Mouse (Mus musculus): ENCODE data around the gene Fbxw5. TPM values are rescaled to one million over a fixed set of nuclear protein-coding genes. Genes with fewer than 3 reads are reported as not detected.

Fbxw5 gene
- total RNA-seq, 2 experiments from 2014 or later = 76.9 to 88.4 TPM

DNA sequence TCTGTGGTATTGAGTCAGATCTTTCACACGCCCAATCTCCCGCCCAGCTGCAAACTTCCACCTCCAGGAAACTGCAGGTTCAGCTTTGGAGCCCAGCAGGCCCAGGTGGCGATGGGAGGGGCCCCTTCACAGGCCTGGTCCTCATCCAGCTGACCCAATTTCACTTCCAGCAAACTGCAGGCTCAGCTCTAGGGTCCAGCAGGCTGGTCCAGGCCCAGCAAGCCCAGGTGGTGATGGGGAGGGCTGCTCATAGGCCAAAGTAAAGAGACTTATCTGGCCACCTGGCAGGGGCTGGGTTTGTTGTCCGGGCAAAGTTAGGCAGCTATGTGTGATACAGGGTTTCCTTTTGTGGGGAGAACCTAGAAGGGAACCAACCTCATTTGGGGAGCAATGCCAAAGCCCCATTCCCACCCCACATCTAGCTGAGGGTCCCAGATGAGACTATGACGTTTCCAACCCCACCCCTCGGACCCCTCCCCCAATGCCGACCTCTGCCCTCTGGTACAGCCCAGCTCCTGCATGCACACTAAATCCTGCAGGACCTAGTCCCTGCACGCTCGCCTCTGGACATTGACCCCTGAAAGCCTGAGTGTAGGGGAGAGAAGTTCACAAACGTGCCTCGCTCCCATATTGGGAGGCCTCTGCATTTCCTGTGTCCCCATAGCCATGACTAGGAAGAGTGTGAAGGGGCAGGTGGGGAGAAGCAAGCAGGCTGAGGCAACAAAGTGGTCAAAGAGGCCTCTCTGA, 15.5 kb upstream of the Fbxw5 start:
- TF ChIP-seq CTCF (IDR thresholded peaks at IDR 0.05) = no peak
- Histone ChIP-seq H3K4me3 (no peak overlapping the region), H3K27ac (no peak overlapping the region)
- intact Hi-C loops (cut with DNase I) = no loop called here
- peak; percentile 68 for DNase-seq

DNA sequence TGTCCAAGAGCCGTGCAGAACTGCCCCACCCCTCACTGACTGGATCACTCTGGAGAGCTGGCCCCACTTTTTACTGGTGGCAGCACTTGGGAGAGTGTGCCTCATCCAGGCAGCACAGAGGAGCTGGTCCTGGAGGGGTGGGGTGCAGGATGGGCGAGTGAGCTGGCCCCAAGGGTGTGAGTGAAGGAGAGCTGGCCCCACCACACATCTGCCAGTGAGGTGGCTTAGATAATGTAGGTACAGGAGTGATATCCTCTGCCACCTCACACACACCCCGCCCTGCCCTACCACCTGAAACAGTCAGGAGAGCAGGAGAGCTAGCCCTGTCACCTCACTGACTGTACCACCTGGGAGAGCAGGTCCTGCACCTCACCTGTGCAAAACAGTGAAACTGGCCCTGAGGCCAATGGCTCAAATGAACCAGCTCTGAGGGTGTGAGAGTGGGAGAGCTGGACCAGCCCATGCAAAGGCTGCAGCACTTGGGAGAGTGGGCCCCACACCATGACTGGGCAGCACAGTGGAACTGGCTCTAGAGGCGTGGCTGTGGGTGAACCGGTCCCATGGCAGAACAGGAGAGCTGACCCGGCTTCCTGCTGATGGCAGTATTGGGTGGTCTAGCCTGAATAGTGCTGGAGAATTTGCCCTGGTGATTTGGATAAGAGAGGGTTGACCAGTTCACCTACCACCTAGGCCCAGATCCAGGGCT, 12.4 kb upstream of the Fbxw5 start:
- TF ChIP-seq CTCF (IDR thresholded peaks at IDR 0.05) = no peak
- intact Hi-C loops (cut with DNase I) = no loop called here
- Histone ChIP-seq H3K4me3 (no peak overlapping the region), H3K27ac (no peak overlapping the region)
- DNase-seq = no peak

DNA sequence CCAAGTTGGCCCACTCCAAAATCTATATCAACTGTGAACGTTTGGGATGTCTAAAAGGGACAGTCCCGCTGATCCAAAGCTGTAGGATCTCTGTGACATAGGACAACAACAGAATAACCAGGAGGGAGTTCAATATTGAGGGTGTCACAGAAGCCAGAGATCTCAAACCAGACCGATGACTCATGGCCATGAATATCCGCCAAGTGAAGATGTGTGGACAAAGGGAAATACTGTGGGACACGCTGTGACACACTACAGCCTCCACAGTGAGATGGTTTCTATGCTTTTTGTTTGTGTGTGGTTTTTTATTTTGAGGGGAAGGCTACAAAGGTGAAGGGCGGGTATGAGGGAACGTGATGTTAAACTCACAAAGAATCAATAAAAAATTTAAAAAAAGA, 11.9 kb upstream of the Fbxw5 start:
- no peak overlapping the region for H3K27ac ChIP-seq
- no peak for DNase-seq
- no peak for TF ChIP-seq CTCF (IDR thresholded peaks at IDR 0.05)
- intact Hi-C loops (cut with DNase I) = no loop called here
- H3K4me3 ChIP-seq = no peak overlapping the region

DNA sequence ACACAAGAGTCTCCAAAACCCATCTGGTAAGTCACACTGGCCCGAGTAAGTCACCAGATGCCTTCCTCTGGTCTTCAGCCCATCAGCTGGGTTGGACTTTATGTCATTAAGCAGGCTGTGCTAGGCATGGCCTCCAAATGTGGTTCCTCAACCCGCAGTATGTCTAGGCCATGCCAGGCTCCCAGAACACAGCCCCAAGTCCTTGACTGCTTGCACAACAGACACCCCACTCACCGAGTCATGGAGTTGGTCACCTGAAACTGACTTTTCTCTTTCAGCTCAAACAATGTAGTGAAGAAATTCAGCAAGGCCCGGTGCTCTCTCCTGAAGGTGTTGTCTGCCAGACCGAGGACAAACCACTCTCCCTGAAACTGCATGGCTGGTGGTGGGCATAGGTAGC, 7.6 kb upstream of the Fbxw5 start:
- TF ChIP-seq CTCF (IDR thresholded peaks at IDR 0.05) = no peak
- Histone ChIP-seq H3K27ac (no peak overlapping the region), H3K4me3 (no peak overlapping the region)
- intact Hi-C loops (cut with DNase I) = no loop called here
- DNase-seq = no peak

DNA sequence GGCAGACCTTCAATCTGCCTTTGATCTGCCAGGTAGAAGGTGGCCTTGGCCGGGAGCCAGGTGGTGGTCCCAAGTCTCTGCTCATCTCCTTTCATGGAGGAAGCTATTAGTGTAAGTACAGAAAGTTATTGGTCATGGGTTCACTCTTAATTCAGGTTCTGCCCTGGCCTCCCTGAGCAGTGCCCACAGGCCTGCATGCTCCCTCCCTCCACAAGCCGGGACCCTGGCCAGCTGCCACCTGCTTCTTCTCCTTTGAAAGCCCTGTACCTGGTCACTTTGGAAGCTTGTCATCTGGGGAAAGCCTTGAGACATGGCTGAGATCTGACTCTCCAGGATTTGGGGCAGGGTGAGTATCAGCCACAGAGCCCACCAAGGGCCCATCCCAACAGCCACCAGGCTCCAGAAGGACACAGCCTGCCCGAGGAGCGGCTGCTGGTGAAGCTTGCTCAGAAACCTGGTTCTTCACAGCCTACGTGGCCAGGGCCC, 7.0 kb upstream of the Fbxw5 start, which contains the start of gene Lcn12:
Lcn12 (minus strand) TSS at position 436 of the 486 bp plus-strand sequence.
- no peak for TF ChIP-seq CTCF (IDR thresholded peaks at IDR 0.05)
- Histone ChIP-seq H3K4me3 (no peak within 1 kb of the TSS), H3K27ac (no peak within 1 kb of the TSS)
- DNase-seq = no peak
- intact Hi-C loops (cut with DNase I) = no loop called here

DNA sequence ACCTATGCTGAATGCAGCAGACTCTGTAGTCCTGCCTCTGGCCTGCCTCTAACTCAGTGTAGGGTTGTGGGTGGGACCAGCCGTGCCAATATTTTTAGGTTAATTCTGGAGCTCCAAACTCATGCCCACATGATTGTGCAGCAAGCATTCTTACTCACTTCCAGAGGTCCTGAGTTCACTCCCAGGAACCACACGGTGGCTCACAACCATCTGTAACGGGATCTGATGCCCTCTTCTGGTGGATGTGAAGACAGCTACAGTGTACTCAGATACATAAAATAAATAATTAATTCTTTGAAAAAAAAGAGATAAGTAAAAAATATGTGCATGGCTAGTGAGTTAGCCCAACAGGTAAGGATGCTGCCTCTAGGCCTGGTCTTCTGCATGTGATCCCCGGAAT, 4.1 kb upstream of the Fbxw5 start:
- peak; percentile 58 for TF ChIP-seq CTCF (IDR thresholded peaks at IDR 0.05)
- intact Hi-C loops (cut with DNase I) = no loop called here
- no peak for DNase-seq
- Histone ChIP-seq H3K4me3 (no peak overlapping the region), H3K27ac (no peak overlapping the region)

DNA sequence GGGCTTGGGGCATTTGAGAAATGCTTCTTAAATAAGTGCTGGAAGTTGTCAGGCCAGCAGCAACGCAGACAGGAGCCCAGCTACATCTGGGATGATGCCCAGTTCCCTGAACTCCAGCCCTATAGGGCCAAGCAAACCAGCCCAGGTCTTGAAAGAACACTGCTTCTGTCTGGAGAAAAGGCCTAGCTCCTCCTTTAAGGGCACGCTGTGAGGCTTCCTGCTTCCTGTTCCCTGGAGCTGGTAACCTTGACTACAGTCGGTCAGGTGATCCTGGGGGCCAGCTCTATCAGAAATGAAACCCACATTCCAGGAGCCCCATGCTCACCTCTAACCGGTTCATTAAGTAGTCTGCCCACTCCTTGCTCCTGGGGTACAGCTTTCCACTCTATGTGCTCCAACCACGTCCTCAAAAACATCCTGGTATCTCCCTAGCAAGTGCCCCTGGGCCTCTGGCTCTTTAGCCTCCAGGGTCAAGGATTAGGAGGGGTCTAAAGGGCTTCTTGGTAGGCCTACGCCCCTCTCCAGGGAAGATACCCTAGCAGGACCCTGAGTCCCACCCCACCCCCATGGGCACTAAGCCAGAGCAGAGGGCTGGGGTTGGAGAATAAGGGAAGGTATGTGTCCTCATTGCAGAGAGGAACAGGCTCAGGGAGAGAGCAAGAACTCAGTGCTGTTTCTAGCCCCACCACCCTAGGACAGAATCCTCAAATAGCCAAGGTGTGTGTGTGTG, 2.5 kb upstream of the Fbxw5 start:
- TF ChIP-seq CTCF (IDR thresholded peaks at IDR 0.05) = no peak
- Histone ChIP-seq H3K27ac (no peak overlapping the region), H3K4me3 (no peak overlapping the region)
- intact Hi-C loops (cut with DNase I) = no loop called here
- DNase-seq = no peak

DNA sequence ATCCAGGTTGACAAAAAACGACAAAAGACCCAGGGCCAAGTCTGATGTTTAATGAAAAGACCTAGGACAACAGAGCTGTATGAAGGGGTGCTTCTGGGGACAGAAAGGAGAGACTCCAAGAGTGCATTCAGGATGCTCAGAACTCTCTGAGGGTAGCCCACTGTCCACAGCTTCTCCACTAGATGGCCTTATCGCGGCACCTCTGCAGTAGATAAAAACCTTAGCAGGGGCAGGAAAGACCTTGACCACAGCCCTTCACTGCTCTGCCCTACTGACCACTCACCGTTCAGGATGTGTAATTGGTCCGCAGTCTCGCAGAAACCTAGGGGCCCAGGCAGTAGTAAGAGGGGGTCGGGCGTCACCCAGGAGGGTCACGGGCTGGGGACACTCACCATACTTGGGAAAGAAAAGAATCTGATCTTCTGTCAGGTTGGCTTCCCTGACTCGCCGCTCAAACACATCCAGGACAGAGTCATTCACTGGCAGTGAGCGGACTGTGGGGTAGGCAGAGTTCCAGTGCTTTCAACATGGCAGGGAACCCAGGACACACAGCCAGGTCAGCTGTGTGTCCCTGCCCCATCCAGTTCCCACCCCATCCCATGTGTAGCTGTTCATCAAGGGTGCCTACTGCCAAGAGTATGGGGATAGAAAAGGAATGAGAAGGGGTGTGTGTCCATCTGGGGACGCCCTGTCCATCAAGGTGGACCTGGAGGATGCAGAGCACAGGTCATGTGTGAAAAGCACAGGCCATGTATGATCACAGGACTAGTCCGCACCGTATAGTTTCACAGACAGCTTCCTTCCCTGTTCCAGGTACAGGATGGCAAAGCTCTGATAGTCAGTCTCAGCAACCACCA, 1.7 kb upstream of the Fbxw5 start:
- intact Hi-C loops (cut with DNase I) = no loop called here
- peak; percentile 31 for TF ChIP-seq CTCF (IDR thresholded peaks at IDR 0.05)

DNA sequence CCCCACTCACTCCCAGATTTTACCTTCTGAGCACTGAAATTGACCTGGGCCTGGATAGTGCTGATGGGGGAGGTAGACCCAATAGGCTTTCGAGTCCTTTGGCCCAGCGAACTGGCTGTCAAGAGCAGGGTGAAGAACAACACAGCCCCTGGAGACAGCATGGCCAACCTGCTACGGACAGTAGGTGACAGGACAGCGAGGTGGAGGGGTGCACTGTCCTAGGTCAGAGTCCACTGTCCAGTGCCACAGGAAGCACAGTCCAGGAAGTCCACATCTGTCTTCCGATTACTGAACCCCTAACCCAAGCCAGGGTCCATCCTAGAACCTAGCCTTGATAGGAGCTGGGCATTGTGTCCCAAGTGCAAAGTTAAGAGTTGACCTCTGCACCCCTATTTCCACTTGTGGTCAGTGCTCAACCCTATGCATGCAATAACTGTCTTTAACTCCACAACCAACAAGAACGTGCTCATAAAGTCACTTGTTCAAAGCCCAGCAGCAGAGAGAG, 427 bp upstream of the Fbxw5 start:
- no peak for DNase-seq
- Histone ChIP-seq H3K27ac (peak overlapping the region; percentile 97), H3K4me3 (peak overlapping the region; percentile 84)
- intact Hi-C loops (cut with DNase I) = no loop called here
- TF ChIP-seq CTCF (IDR thresholded peaks at IDR 0.05) = no peak

More for the DNA sequence above, 1.7 kb upstream of the Fbxw5 start:
- DNase-seq = no peak
- Histone ChIP-seq H3K4me3 (no peak overlapping the region), H3K27ac (no peak overlapping the region)

DNA sequence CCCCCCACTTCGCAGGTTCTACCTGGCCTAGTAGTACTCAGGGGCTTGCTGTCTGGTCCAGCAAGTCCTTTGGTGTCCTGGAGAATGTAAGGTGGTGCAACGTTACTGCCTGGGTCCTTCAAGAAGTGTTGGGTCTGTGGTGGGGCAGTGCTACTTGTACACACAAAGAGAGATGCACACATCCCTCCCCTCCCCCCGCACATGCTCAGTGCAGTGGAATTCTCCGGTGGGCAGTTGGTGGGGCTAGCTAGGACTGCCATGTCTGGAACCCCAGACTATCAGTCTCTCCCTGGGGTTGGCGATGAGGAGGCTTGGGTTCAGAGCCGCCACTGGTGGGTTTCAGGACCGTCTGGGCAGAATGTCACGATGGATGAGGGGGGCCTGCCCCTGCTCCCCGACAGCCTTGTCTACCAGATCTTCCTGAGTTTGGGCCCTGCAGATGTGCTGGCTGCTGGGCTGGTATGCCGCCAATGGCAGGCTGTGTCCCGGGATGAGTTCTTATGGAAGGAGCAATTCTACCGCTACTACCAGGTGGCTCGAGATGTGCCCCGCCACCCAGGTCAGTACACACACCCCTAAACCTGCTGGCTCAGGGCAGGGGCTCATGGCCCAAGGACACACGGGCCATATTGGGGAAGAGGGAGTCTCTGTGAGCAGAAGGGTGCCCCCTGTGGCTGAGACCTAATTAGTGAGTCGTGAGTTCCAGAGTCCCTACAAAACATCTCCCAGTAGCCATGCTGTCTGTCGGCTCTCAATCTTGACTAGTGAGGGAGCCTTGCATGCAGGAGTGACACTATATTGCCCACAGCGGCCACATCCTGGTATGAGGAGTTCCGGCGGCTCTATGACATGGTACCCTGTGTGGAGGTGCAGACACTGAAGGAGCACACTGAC, 1.3 kb downstream of the Fbxw5 start, which contains the start of gene C8g:
C8g (minus strand) TSS at position 127 of the 894 bp plus-strand sequence.
- intact Hi-C loops (cut with DNase I) = no loop called here
- no peak for TF ChIP-seq CTCF (IDR thresholded peaks at IDR 0.05)

DNA sequence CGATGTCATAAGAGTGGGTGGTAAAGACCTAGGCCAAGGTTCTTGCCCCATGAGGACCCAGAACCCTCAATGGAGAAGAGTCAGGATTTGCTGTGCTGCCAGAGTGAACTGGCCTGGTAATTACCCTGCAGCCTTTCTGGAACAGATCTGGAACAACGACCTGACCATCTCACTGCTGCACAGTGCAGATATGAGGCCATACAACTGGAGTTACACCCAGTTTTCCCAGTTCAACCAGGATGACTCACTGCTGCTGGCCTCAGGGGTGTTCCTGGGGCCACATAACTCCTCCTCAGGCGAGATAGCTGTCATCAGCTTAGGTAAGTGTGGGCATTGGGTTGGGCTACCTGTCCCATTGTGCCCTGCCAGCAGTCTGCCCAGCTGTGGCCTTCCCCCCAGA, 2.2 kb downstream of the Fbxw5 start:
- DNase-seq = no peak
- Histone ChIP-seq H3K4me3 (no peak overlapping the region), H3K27ac (no peak overlapping the region)
- intact Hi-C loops (cut with DNase I) = no loop called here
- TF ChIP-seq CTCF (IDR thresholded peaks at IDR 0.05) = no peak

More for the DNA sequence above, 1.3 kb downstream of the Fbxw5 start, which contains the start of gene C8g:
- DNase-seq = no peak
- peak within 1 kb of the TSS; percentile 97 for H3K27ac ChIP-seq
- H3K4me3 ChIP-seq = peak within 1 kb of the TSS; percentile 84

Measured in gastrocnemius, adult 2 months (tissue).